Mouse (Mus musculus) stomach, embryonic 14.5 days (tissue): ENCODE data around the gene Nln. TPM values are rescaled to one million over a fixed set of nuclear protein-coding genes. Genes with fewer than 3 reads are reported as not detected.
A peak's percentile ranks its signal among the peaks of the same experiment; 100 is the strongest.

Source experiments
- ATAC-seq: fragments of 200-750 bp; cut with Nextera tagmentation; 2 replicates; pipeline ENCODE4 v1.8.0; 2017; ENCODE audit warnings: low read depth, moderate TSS enrichment; ENCODE audit not compliant: insufficient number of reproducible peaks, insufficient read depth, low FRiP score
- H3K27ac ChIP-seq: fragments of 300-500 bp; sonication (generic); 2 replicates; pipeline ENCODE4 v1.5.1; 2014; ENCODE audit warnings: mild to moderate bottlenecking, low read length, moderate library complexity, mixed read lengths
- H3K27me3 ChIP-seq: fragments of 300-500 bp; sonication (generic); 2 replicates; pipeline ENCODE4 v1.6.1; 2014; ENCODE audit warnings: low read length, control low read depth, mixed read lengths; ENCODE audit not compliant: control insufficient read depth, insufficient read depth
- H3K36me3 ChIP-seq: fragments of 300-500 bp; sonication (generic); 2 replicates; pipeline ENCODE4 v1.6.1; 2014; ENCODE audit warnings: mild to moderate bottlenecking, control low read depth, low read length, moderate library complexity, mixed read lengths; ENCODE audit not compliant: control insufficient read depth, insufficient read depth
- H3K4me1 ChIP-seq: fragments of 300-500 bp; sonication (generic); 2 replicates; pipeline ENCODE4 v1.6.1; 2014; ENCODE audit warnings: low read length, control low read depth, mixed read lengths; ENCODE audit not compliant: control insufficient read depth, insufficient read depth
- H3K4me2 ChIP-seq: fragments of 300-500 bp; sonication (generic); replicated peaks from 2 replicates; pipeline ENCODE4 v1.6.1; 2014; ENCODE audit warnings: low read depth, low read length, control low read depth
- H3K4me3 ChIP-seq: fragments of 300-500 bp; sonication (generic); 2 replicates; pipeline ENCODE4 v1.5.1; 2014; ENCODE audit warnings: low read depth, low read length, control low read depth
- H3K9ac ChIP-seq: fragments of 300-500 bp; sonication (generic); replicated peaks from 2 replicates; pipeline ENCODE4 v1.6.1; 2014; ENCODE audit warnings: low read depth, mild to moderate bottlenecking, control low read depth, low read length, moderate library complexity, mixed read lengths
- H3K9me3 ChIP-seq: fragments of 300-500 bp; sonication (generic); 2 replicates; pipeline ENCODE4 v1.6.1; 2016; ENCODE audit warnings: low read depth, low read length, control low read depth; ENCODE audit not compliant: control insufficient read depth
- WGBS: fragments of 180-500 bp; shearing (Covaris S2); extraction: QIAGEN DNeasy Blood & Tissue Kit; methylation state at CpG from one replicate; pipeline ENCODE4 v1.1.7; 2014; 5-methylcytosine and 5-hydroxymethylcytosine counted together
- polyA plus RNA-seq: library from polyadenylated mRNA; unstranded; fragments of >200 nt; fragmentation: Nextera tagmentation; extraction: Ambion mirVana; gene quantifications from 2 replicates; pipeline ENCODE4 v1.2.1, GENCODE M21; 2014

Gene Nln
- polyA plus RNA-seq, 1 experiment from 2014 or later, result 22.9 TPM

DNA sequence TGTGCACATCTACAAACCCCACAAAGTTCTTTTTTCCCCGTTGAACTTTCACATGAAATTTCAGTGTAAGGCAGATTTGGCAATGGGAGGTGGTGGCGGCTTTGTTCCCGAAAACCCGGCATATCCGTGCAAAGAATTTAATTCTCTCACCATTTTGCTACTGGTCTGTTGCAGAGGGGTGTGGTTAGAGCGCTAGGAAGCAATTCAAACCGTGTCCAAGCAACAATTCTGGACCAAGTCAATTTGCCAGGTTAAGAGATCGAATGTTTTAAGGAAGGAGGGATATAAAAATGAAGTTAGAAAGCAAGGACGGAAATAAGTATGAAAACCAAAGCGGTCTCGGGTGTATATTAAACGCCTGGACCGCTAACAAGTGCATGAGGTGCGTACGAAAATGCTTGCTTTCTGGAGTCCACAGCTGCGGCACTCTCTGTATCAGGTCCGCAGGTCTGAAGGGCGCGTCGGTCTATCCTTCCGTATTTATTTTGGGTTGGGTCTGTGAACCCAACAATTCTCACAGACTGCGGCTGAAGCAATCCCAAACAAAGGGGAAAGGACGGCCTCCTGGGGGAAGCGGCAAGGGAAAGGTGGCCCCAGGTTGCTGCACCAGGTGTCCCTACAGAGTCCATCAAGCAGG lies 645 bp downstream of the Nln start:
- H3K9me3 ChIP-seq, result no peaks in the 10 kb centered on the region; the same call in 1 of the 2 replicates
- WGBS, result 1% methylated on average over 24 of the region's 24 CpGs
- peak overlapping the region; percentile 64 for H3K9ac ChIP-seq
- no peaks in the 10 kb centered on the region for H3K4me1 ChIP-seq
- peak overlapping the region; percentile 78 for H3K4me2 ChIP-seq
- no peak for ATAC-seq
- H3K27me3 ChIP-seq, result no peaks in the 10 kb centered on the region
- H3K36me3 ChIP-seq, result no peaks in the 10 kb centered on the region; the same call in 1 of the 2 replicates
- peak overlapping the region; percentile 21; the same call in 1 of the 2 replicates for H3K27ac ChIP-seq
- peak overlapping the region; percentile 79 for H3K4me3 ChIP-seq

DNA sequence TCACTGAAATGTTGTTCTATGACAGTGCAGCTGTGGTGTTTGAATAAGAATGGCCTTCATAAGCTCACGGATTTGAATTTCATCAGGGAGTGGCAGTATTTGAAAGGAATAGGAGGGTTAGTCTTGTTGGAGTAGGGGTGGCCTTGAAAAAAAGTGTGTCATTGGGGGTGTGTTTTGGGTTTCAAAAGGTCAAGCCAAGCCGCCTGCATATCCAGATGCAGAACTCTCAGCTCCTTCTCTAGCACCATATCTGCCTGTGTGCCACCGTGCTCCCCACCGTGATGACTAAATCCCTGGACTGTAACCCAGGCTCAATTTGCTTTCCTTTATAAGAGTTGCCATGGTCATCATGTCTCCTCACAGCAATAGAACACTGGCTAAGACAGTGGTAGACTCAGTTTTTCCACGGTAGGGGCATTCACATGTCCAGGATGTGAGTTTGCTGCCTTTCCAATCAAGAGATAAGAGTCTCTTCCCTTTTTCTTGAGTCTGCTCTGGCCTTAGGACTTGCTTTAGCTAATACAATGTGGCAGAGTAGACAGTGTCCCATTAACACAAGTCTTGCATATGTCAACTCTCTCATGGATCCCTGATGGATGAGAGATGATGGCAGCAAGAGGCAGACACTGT lies 7.7 kb downstream of the Nln start:
- H3K4me3 ChIP-seq, result no peak overlapping the region
- H3K9ac ChIP-seq, result no peak overlapping the region
- H3K36me3 ChIP-seq, result no peaks in the 10 kb centered on the region
- H3K9me3 ChIP-seq, result no peaks in the 10 kb centered on the region; the same call in 1 of the 2 replicates
- H3K4me2 ChIP-seq, result no peak overlapping the region
- WGBS, result 81% methylated on average over 5 of the region's 5 CpGs
- no peak overlapping the region for H3K27ac ChIP-seq
- ATAC-seq, result no peak
- no peaks in the 10 kb centered on the region for H3K27me3 ChIP-seq
- H3K4me1 ChIP-seq, result no peaks in the 10 kb centered on the region

DNA sequence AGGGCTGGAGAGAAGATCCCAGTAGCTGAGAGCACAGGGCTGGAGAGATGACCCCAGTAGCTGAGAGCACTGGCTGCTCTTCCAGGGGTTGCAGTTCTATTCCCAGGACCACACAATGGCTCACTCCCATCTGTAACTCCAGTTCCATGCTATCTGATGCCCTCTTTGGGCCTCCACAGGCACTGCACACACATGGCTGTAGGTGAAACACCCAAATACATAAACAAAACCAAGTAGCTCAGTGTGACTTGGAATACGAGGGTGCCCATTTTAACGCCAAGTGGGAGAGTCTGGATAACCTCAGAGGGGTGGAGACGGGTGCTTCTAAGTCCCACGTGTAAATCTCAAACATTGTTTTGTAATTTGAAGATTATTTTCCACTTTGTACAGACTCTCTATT lies 9.0 kb downstream of the Nln start:
- no peak for ATAC-seq
- Histone ChIP-seq H3K4me1 (no peaks in the 10 kb centered on the region), H3K9me3 (no peaks in the 10 kb centered on the region; the same call in 1 of the 2 replicates), H3K4me3 (no peak overlapping the region), H3K36me3 (no peaks in the 10 kb centered on the region), H3K9ac (no peak overlapping the region), H3K27me3 (no peaks in the 10 kb centered on the region), H3K4me2 (no peak overlapping the region), H3K27ac (no peak overlapping the region)
- 85% methylated on average over 4 of the region's 4 CpGs for WGBS

DNA sequence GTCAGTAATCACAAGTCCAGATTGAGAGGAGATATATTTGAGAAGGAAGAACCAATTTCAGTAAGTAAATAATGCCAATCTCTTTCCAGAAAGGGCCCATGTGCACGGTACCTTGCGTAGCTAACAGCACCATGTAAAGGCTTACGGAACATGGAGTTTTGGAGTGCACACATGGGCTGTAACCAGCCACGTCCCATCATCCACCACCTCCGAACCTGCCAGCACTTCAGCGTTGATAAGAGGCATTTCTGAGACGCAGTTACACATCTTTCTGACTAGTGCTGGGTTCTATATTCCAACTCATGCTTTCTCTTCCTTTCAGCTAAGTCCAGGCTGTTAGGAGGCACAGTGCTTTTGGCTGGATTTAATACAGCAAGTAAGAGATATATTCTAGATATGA lies 12.2 kb downstream of the Nln start:
- H3K4me1 ChIP-seq, result no peaks in the 10 kb centered on the region
- H3K9me3 ChIP-seq, result no peaks in the 10 kb centered on the region
- no peak overlapping the region for H3K27ac ChIP-seq
- H3K27me3 ChIP-seq, result no peaks in the 10 kb centered on the region
- 93% methylated on average over 7 of the region's 7 CpGs for WGBS
- no peak overlapping the region for H3K4me3 ChIP-seq
- H3K4me2 ChIP-seq, result no peak overlapping the region
- no peak for ATAC-seq
- H3K36me3 ChIP-seq, result no peaks in the 10 kb centered on the region
- no peak overlapping the region for H3K9ac ChIP-seq

- no peak for ATAC-seq
- Histone ChIP-seq H3K4me3 (no peak overlapping the region), H3K9ac (no peak overlapping the region), H3K9me3 (no peaks in the 10 kb centered on the region), H3K36me3 (no peaks in the 10 kb centered on the region), H3K27me3 (no peaks in the 10 kb centered on the region), H3K4me1 (no peaks in the 10 kb centered on the region), H3K4me2 (no peak overlapping the region), H3K27ac (no peak overlapping the region)
- WGBS, result 58% methylated on average over 7 of the region's 7 CpGs
Measured at GRCm38 (mm10) chr13:104095955-104096354, 13.5 kb downstream of the Nln start.

DNA sequence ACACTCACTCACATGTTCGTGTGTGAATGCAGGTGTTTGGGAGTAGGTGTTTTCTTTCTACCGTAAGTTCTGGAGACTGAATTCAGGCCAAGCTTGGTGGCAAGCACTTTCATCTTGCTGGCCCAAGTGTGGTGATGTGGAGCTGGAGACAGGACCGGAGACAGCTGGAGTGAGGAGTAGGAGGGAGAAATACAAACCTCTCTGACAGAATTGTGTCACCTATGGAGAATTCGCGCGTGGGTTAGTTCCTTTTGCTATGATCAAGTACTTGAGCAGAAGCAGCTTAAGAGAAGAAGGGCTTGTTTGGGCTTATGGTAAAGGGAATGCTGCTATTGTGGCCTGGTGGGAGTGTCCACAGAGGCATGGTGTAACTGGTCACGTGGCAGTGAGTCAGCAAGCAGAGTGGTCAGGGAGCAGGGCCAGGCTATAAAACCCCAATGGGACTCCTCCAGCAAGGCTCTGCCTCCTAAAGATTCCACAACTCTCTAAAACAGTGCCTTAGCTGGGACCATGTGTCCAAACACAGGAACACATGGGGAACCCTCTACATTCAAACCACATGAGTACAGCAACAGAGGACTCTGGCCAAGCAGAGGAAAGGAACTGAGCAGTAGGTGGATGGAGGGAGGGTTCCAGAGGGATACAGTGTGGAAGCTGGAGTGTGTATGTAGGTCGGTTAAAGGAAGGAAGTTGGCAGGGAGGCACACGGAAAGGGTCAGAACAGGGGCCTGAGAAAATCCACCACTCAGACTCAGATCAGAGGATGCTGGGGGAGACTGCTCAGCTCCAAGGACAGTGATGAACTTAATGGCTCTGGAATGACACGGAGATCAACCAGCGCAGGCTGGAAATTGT lies 14.7 kb downstream of the Nln start:
- H3K36me3 ChIP-seq, result no peaks in the 10 kb centered on the region
- no peaks in the 10 kb centered on the region for H3K4me1 ChIP-seq
- H3K9me3 ChIP-seq, result no peaks in the 10 kb centered on the region
- 85% methylated on average over 11 of the region's 11 CpGs for WGBS
- no peak overlapping the region for H3K4me2 ChIP-seq
- no peaks in the 10 kb centered on the region for H3K27me3 ChIP-seq
- no peak for ATAC-seq
- H3K27ac ChIP-seq, result no peak overlapping the region
- no peak overlapping the region for H3K9ac ChIP-seq
- H3K4me3 ChIP-seq, result no peak overlapping the region

DNA sequence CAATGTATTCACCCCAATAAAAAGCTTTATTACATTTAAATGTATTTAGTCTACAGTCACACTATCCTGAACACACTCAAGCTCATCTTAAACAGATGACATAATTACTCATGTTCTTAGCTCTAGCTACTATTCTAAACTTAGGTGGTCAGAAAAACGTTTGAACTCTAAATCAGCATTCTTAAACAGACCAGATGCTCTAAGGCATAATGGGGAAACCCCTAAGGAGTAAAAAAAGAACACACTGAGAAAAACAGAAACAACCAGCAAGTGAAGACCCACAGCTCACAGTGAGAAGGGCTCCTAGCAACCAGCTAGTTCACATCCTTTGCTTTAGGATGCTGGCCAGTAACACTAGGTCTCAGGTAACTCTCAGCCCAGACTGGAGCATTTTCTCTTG lies 17.7 kb downstream of the Nln start:
- Histone ChIP-seq H3K4me3 (no peak overlapping the region), H3K27ac (no peak overlapping the region), H3K9me3 (no peaks in the 10 kb centered on the region), H3K36me3 (no peaks in the 10 kb centered on the region), H3K4me2 (no peak overlapping the region), H3K27me3 (no peaks in the 10 kb centered on the region), H3K4me1 (no peaks in the 10 kb centered on the region), H3K9ac (no peak overlapping the region)
- 2% methylated on average over 1 of the region's 1 CpGs for whole genome bisulfite sequencing
- no peak for ATAC-seq

GRCm38 (mm10) chr13:104089387-104089786 lies 20.0 kb downstream of the Nln start:
- Histone ChIP-seq H3K4me3 (no peak overlapping the region), H3K9me3 (no peaks in the 10 kb centered on the region), H3K4me2 (no peak overlapping the region), H3K4me1 (no peaks in the 10 kb centered on the region), H3K9ac (no peak overlapping the region), H3K27ac (no peak overlapping the region), H3K36me3 (no peaks in the 10 kb centered on the region), H3K27me3 (no peaks in the 10 kb centered on the region)
- WGBS, result 8% methylated on average over 1 of the region's 1 CpGs
- ATAC-seq, result no peak
